Mouse (Mus musculus): ENCODE measurements around the gene Sbk2.

DNA sequence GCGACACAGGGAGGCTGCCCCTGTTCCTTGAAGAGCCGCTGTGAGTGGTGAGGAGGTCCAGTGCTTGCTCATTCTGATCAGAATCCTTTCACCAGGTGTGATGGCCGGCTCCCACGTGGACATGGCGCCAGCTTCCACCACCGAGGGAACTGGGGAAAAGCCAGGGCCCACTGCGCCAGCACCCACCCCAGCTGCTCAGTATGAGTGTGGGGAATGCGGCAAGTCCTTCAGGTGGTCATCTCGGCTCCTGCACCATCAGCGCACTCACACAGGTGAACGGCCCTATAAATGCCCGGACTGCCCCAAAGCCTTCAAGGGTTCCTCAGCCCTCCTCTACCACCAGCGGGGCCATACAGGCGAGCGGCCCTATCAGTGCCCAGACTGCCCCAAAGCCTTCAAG lies 45.5 kb downstream of the Sbk2 start:
- TF ChIP-seq POLR2A (IDR thresholded peaks at IDR 0.05; ENCODE audit: extremely low read depth, insufficient read depth, low read length) (no peak), CTCF (IDR thresholded peaks at IDR 0.05; ENCODE audit: low read depth, low read length) (no peak)
